Mouse (Mus musculus): ENCODE results near the gene Gm36245.
"Not testable (repeated sequence)": the region's sequence is repeated elsewhere in the genome, so short reads cannot be mapped to it uniquely, and the experiment has no call there.

The Gm36245 gene

DNA sequence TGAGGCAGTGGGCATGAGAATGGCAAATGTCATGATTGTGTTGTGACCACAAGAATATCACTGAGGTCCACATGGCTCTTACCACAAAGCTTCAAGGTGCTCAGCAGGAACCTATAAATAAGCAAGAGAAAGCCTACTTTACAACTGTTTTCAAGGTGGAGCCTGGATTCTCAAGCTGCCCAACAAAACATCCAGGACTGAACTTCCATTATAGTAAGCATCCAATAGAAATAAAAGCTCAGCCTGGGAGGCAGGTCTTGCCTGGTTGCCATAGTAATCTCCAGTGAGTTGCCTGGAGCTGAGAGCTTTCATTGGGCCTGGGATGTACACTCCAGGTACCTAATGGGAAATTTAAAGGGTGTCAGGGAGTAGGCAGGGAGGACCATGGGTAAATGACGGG, at the start of gene Gm36245:
Gene Gm36245, plus strand, starts transcription at position 301 of the 400 bp plus-strand sequence.
- DNase-seq (ENCODE audit: low spot score): no peak

DNA sequence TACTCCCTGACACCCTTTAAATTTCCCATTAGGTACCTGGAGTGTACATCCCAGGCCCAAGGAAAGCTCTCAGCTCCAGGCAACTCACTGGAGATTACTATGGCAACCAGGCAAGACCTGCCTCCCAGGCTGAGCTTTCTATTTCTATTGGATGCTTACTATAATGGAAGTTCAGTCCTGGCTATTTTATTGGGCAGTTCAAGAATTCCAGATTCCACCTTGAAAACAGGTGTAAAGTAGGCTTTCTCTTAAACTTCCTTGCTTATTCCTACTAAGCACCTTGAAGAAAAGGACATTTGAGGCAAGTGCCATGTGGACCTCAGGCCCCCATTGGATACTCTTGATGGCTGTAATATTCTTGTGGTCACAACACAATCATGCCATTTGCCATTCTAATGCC, 37.3 kb upstream of the Gm36245 start, which contains the start of gene 1700025B11Rik:
Gene 1700025B11Rik, minus strand, starts transcription at position 101 of the 400 bp plus-strand sequence.
- no peak for DNase-seq (ENCODE audit: low spot score)

DNA sequence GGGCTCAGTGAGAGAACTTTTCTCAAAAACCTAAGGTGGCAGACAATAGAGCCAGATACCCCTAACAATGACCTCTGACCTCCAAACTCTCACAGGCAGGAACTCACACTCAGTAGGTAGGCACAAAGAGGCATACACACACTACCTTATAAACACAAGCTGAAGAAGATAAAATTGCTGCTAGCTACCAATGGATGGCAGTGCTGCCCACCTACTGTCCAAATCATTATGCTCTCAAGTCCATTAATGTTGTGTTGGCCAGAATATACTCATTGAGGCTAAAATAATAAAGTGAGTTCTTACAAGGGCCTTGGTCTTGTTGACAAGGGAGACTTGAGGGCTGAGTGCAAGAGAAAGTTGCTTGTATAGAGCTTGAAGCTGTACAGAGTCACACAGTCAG, 35.8 kb upstream of the Gm36245 start:
- DNase-seq (ENCODE audit: low spot score): no peak

DNA sequence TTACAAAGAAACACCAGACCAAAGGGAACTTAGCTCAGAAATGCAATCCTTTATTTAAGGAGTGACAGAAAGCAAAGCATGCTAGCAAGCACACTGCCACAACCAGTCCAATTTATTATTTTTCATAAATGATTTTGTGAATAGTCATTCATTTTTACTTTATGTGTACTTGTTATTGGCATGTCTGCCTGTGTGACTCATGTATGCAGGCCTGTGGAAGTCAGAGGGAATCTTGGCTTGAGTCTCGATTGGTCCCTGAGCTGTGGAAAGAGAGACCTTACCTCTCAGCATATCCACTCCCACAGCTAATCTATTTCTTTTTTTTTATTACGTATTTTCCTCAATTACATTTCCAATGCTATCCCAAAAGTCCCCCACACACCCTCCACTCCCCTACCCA, 20.3 kb upstream of the Gm36245 start:
- DNase-seq (ENCODE audit: low spot score): no peak

DNA sequence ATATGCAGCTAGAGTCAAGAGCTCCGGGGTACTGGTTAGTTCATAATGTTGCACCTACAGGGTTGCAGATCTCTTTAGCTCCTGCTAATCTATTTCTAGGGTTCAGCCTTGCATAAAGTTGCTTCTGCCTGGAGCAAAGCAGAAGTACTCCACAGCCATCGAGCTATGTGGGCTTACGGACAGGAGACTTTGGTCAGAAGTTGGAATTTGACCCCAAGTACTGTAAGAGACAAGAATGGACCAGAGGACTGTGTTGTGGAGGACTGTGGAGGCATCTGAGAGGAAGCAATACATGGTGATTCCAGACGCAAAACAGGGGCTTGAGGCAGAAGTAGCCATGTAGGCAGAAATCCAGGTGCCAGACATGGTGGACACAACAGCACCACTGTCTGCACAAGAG, 19.7 kb upstream of the Gm36245 start:
- DNase-seq (ENCODE audit: low spot score): no peak

DNA sequence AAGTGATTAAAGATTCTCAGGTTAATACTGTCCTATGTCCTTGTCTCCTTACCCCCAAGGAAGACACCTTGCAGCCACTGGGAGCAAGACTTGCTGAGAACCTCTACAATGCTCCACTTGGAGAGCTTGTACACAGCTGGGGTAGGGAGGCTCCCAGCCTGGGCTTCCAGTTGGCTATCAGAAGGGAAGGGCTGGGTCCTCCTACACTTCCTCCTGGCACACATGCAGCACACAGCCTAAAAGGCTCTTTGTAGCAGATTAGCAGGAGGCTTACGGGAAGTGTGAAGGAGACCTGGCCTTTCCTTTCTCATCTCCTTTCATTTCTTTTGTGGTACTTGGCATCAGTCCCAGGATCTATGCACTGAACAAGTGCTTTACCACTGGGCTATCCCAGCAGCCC, 17.4 kb upstream of the Gm36245 start:
- DNase-seq (ENCODE audit: low spot score): peak; percentile 25

DNA sequence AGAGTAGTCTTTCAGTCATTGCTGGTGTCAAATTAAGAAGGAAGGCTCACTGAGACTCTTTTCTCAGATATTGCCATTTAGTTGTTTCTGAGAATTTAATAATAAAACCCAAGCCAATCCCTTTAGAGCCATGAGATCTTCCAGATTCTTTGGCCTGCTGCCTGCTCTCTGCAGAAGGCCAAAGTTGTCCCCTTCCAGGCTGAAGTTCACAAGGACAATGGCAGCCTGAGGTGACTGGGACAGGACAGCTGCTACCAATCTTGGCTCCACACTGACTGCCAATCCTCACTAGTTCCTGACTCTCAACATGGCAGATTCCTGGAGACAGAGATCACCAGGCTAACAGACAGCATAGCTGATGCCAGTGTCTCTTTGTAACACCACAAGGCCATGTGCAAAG, 12.0 kb upstream of the Gm36245 start:
- DNase-seq (ENCODE audit: low spot score): no peak

DNA sequence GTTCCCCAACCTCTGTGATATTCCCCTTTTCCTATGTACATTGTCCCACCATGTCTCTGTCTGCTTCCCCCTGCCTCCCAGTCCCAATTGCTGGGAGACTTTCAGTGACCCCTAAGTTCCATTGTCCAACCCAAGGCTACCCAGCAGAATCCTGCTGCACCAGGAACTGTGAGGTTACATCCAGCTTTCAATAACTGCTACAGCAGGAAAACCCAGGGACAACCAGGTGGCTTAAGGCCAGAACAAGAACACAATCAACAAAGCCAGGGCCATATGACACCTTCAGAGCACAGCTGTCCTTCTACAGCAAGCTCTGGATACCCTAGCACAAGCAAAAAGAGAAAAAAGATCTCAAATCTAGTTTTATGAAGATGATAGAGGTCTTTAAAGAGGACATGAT, 10.1 kb upstream of the Gm36245 start:
- no peak for DNase-seq (ENCODE audit: low spot score)

DNA sequence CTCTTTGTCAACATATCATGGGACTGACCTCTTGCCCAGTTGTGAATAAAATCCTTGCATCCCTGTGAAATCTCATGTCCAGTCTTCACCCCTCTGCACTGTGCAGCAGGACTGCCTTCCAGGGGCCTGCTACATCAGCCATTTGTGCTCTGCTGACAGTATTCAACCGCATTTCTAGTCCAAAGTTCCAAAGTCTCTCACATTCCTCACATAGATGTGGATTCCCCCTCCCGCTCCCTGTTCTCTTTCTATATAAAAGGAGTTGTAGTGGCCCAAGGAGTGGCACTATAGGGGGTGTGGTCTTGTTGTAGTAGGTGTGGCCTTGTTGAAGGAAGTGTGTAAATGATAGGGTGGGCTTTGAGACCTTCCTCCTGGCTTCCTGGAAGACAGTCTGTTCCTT, 8.2 kb upstream of the Gm36245 start:
- no peak for DNase-seq (ENCODE audit: low spot score)

DNA sequence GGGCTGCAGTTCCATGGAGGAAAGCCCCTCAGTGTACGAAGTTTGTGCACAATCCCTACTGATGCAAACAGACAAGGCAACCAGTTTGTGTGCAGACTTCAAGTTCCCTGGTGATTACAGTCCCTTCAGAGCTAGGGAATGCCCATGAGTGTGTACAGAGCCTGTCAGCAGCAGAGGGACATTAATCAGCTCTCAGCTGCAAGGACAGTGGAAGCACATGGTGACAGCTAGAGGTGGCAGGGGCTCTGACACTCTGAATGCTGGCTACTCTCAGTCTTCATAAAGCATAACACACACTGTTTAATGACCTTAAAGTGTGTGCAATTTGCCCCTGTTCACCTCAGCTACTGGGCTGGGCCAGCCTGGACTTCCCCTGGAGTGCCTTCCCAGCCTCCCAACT, 5.5 kb upstream of the Gm36245 start:
- DNase-seq (ENCODE audit: low spot score): no peak

DNA sequence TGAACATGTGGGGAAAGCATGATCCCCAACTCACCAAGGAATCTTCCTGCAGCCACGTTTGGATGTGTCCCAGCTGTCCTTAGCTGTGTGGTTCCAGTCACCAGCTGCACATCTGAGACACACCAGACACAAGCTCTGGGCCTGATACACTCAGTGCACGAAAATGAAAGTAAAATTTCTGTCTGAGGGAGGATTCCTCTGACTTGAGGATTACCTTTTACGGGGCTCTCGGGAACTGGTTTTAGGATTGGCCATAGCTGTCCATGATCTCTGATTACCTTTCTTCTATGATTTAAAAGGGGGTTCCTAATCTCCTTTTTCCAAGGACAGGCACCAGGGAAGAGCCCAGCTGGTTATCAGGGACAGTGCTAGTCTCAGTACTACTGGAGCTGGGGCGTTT, 3.1 kb upstream of the Gm36245 start, which contains the start of gene Apol10b:
Gene Apol10b, minus strand, starts transcription at position 165 of the 400 bp plus-strand sequence.
- no peak for DNase-seq (ENCODE audit: low spot score)

DNA sequence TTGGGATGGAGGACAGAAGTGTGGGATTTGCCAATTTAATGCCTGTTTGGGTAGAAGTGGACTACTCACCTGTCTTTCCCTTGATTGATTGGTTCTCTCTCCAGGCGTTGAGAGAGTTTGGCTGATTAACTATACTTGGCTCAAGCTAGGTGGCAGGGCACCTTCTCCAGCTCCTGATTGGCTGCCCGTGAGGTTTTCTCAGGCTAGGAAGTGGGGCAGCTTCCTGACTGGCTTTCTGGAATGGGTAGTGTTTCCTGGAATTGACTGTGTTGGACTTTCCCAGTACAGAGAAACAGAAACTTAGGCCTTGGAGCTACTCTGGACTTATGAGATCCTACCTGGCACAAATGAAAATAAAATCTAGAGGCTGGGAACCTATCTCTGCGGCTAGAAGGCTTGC, 629 bp upstream of the Gm36245 start:
- DNase-seq (ENCODE audit: low spot score): no peak

DNA sequence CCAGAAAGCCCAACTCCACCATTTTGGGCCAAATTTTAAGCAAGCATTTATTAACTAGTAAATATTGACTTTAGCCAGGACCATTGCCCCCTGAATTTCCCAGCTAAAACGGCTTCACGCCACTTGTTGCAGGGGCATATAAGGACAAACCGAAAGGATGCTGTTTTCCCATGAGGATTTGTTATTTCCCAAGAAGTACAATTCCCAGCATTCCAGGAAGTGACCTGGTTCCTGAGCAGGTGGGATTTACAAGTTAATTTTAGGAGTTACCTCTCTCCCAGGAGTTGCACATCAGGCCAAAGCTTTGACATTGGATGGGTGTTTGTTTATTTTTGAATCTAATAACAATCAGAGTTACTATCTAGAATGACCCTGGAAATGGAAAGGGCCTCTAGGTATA, 7.0 kb downstream of the Gm36245 start:
- no peak for DNase-seq (ENCODE audit: low spot score)

DNA sequence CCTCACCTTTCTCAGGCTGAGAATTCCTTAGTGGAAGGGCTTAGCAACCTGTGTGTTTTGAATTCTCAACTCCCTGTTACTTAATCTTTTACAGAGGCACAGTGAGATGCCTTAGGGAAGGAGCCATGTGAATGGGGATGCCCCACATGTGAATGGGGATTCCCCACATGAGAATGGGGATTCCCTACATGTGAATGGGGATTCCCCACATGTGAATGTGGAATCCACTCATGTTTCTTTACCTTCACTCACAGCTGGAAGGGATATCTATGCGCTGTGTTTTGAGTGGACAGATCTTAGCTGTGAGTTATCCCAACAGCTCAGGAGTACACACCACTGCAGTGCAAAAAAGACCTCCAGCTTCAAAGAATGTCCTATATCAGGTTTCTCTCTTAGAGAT, 25.7 kb downstream of the Gm36245 start:
- no peak for DNase-seq (ENCODE audit: low spot score)

DNA sequence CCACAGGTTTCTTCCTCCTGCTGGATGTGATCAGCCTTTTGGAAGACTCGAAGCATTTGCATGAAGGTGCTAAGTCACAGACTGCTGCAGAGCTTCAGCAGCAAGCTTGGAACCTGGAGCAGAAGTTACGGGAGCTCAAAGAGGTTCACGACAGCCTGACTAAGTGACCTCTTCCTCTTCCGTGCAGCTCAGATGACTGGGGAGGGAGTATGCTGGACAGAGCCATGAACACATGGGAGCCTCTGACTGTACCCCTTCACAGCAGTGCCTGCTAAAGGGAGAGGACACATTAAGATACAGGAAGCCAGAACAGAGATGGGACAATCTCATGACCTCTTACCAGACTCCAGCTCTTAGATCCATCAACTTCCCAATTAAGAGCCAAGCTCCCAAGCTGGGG, 27.4 kb downstream of the Gm36245 start:
- not testable (repeated sequence) for DNase-seq (ENCODE audit: low spot score)

DNA sequence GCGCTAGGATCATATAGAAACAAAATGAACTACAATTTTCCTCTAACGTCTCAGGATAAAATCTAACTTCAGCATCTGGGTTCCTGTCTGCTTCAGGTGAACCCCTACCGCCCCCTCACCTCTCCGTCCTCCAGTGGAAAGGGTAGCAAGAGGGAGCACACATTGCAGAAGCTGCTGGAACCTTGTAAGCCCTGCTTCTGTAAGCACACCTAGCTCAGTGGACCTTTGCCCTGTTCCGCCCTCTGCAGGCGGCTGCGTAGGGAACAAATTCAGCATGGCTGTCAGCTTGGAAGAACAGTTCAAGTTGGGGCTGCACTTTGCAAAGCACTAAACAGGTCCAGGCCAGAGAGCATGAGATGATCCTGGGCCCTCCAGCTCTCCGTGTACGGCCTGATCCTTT, 29.6 kb downstream of the Gm36245 start:
- not testable (repeated sequence) for DNase-seq (ENCODE audit: low spot score)

DNA sequence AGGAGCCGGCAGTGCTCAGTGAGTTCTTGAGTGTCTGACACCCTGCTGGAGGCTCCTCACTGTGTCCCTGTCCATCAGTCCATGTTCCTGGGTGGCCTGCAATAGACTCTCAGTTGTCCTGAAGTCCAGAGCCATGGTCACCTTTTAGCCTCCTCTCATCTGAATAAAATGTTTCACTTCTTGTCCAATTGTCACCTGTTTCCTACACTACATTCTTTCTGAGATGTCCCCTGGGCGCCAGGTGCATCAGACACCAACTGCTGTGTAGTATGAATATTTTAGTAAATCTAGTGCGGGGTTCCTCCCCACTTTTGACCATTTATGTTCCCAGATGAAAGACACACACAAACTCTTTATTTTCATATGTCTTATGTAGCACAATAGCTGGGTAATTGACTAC, 30.8 kb downstream of the Gm36245 start:
- DNase-seq (ENCODE audit: low spot score): not testable (repeated sequence)

DNA sequence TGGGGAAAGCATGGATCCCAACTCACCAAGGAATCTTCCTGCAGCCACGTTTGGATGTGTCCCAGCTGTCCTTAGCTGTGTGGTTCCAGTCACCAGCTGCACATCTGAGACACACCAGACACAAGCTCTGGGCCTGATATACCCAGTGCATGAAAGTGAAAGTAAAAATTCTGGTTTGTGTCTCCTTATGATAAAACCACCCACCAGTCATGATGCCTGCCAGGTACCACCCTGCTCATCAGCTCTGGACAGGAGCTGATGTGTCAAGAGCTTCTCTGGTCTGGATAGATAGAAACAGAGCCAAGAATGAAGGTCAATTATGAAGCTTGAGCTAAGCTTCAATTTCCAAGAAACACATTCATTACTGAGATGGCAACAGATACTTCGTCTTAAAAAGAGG, 44.1 kb downstream of the Gm36245 start, which contains the start of gene Apol11b:
Gene Apol11b, minus strand, starts transcription at position 111 of the 400 bp plus-strand sequence.
- DNase-seq (ENCODE audit: low spot score): not testable (repeated sequence)

DNA sequence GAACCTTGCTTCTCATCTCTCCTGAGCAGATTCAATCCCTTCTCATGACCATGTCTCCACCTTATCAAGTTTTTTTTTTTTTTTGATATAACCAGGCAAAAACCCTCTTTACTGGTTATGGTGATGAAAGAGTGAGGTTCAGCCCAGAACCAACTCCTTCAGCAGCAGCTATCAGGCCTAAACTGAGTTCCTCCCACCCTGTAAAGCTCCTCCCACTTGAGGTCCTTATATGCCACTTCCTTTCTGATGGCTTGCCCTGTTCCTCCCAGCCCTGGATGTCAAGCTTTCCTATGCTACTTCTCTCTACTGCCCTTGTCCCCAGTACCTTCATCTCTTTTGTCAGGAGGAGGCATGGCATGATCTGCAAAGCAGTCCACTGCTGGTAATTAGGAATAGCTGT, 52.1 kb downstream of the Gm36245 start:
- not testable (repeated sequence) for DNase-seq (ENCODE audit: low spot score)

Measured in urinary bladder, postnatal 14 days (tissue).